Mouse (Mus musculus) liver, adult 2 months (tissue): Measurements from ENCODE around the gene Sema5a.

Experiments used
- CTCF ChIP-seq: fragments of 200-500 bp; IDR thresholded peaks from 2 replicates; pipeline ENCODE4 v1.5.1; 2011; ENCODE audit warnings: low read depth, low read length, control low read depth
- POLR2A ChIP-seq: fragments of 200-500 bp; IDR thresholded peaks from 2 replicates; pipeline ENCODE4 v1.6.1; 2011; ENCODE audit warnings: low read length, control low read depth; ENCODE audit not compliant: insufficient read depth; ENCODE audit errors: extremely low read depth

GRCm38 (mm10) chr15:32447558-32448349 is 203.1 kb downstream of the Sema5a start:
- TF ChIP-seq CTCF (no peak), POLR2A (no peak)
